In the genomic region with DNA sequence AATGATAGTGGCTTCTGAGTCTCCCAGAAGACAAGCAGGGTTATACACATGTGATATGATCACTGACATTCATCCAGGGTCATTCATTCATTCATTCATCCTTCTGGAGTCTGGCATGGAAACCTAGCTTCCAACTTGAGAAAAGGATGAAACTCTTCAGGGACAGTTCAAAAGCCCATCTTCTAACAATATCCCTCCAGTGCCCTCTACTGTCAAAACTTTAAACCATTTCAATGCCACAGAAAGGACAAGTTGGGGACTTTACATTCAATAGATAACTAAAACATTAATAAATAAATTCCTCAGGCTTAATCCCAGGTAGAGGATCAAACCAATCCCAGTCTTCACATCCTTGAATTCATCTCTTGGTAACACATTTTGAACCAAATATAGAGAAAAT, we compare ENCODE assay signal across 12 mouse cellular contexts.
A peak's percentile ranks its signal among the peaks of the same experiment; 100 is the strongest.
DNase-seq lines count a peak whose midpoint lies in the region; ATAC-seq and TF ChIP-seq lines count a peak whose summit lies in the region.
"Had no signal": no experiment of that assay in that cellular context is flagged by ENCODE, and none has a peak within 500 bp of the region (broad histone marks: within the 10 kb centered on the region; RNA-seq: fewer than 3 reads in every experiment).

No protein-coding gene starts in this region.

- DNase-seq in heart, adult 2 months: no peak
- no peak for DNase-seq in heart, adult 9 months (ENCODE audit: low spot score in 2 of 2)
- DNase-seq in liver, adult 2 months (ENCODE audit: extremely low read depth, low read depth, low spot score): peak; percentile 16
- no peak for DNase-seq in liver, postnatal 0 days
- peak; percentile 46 for DNase-seq in NIH3T3 (ENCODE audit: low read depth)
- DNase-seq in retina, adult 2 months (ENCODE audit: low read depth, low spot score): peak; percentile 2
- DNase-seq in adrenal gland, postnatal 14 days: no peak
- no peak for DNase-seq in heart, postnatal 25 days (ENCODE audit: low spot score)
- DNase-seq: adrenal gland, postnatal 25 days; kidney, postnatal 14 days; right cerebral cortex, postnatal 25 days had no signal

- TF ChIP-seq POLR2A in heart, adult 2 months (IDR thresholded peaks at IDR 0.05; ENCODE audit: insufficient read depth, low read depth, low read length): no peak
- TF ChIP-seq POLR2A in liver, adult 2 months (IDR thresholded peaks at IDR 0.05; ENCODE audit: extremely low read depth, insufficient read depth, low read length): no peak

- H3K9me3 ChIP-seq in liver, postnatal 0 days (ENCODE audit: low read length): no peaks in the 10 kb centered on the region
- H3K9me3 ChIP-seq: limb, embryonic 12.5 days had no signal

- H3K4me3 ChIP-seq in heart, adult 2 months: no peak overlapping the region
- no peak overlapping the region for H3K4me3 ChIP-seq in liver, adult 2 months (ENCODE audit: insufficient read depth, low read depth, low read length)
- H3K4me3 ChIP-seq in liver, postnatal 0 days (ENCODE audit: low read depth, low read length): no peak overlapping the region
- H3K4me3 ChIP-seq: limb, embryonic 12.5 days had no signal

- no peaks in the 10 kb centered on the region for H3K27me3 ChIP-seq in heart, adult 2 months (ENCODE audit: control insufficient read depth, insufficient read depth, low read length)
- no peaks in the 10 kb centered on the region for H3K27me3 ChIP-seq in liver, adult 2 months (ENCODE audit: control insufficient read depth, insufficient read depth, low read length)
- H3K27me3 ChIP-seq in liver, postnatal 0 days (ENCODE audit: insufficient read depth, low read length): no peaks in the 10 kb centered on the region
- H3K27me3 ChIP-seq: limb, embryonic 12.5 days had no signal

- no peaks in the 10 kb centered on the region for H3K4me1 ChIP-seq in heart, adult 2 months (ENCODE audit: control insufficient read depth, insufficient read depth, low read length)
- no peaks in the 10 kb centered on the region for H3K4me1 ChIP-seq in liver, adult 2 months (ENCODE audit: control insufficient read depth, insufficient read depth, low read length)
- H3K4me1 ChIP-seq in liver, postnatal 0 days (ENCODE audit: insufficient read depth): no peaks in the 10 kb centered on the region
- H3K4me1 ChIP-seq: limb, embryonic 12.5 days had no signal

- no peaks in the 10 kb centered on the region for H3K36me3 ChIP-seq in heart, adult 2 months (ENCODE audit: control insufficient read depth, insufficient read depth, low read length)
- no peaks in the 10 kb centered on the region for H3K36me3 ChIP-seq in liver, adult 2 months (ENCODE audit: control insufficient read depth, insufficient read depth, low read length)
- H3K36me3 ChIP-seq in liver, postnatal 0 days (replicated peaks; ENCODE audit: insufficient read depth, low read length): no peaks in the 10 kb centered on the region
- H3K36me3 ChIP-seq: limb, embryonic 12.5 days had no signal

- H3K79me2 ChIP-seq in heart, adult 2 months (replicated peaks; ENCODE audit: control insufficient read depth, insufficient read depth, low read length): no peaks in the 10 kb centered on the region
- no peaks in the 10 kb centered on the region for H3K79me2 ChIP-seq in liver, adult 2 months (ENCODE audit: control insufficient read depth, insufficient read depth, low read length)

- TF ChIP-seq CTCF in heart, adult 2 months (IDR thresholded peaks at IDR 0.05): peak; percentile 38
- TF ChIP-seq CTCF in liver, adult 2 months (IDR thresholded peaks at IDR 0.05; ENCODE audit: low read depth, low read length): 0 out of 2 replicates have a peak, but pooled peaks have one; percentile 25
- TF ChIP-seq CTCF in liver, postnatal 0 days (IDR thresholded peaks at IDR 0.05; ENCODE audit: low read depth): no peak

- no peak overlapping the region for H3K4me2 ChIP-seq in liver, postnatal 0 days (ENCODE audit: low read depth, low read length)
- H3K4me2 ChIP-seq: limb, embryonic 12.5 days had no signal

- H3K9ac ChIP-seq in heart, adult 2 months (ENCODE audit: low read depth, low read length): no peak overlapping the region
- H3K9ac ChIP-seq in liver, adult 2 months (ENCODE audit: low read depth, low read length): no peak overlapping the region
- H3K9ac ChIP-seq in liver, postnatal 0 days (replicated peaks): no peak overlapping the region
- H3K9ac ChIP-seq: limb, embryonic 12.5 days had no signal

- H3K27ac ChIP-seq in heart, adult 2 months: no peak overlapping the region
- no peak overlapping the region for H3K27ac ChIP-seq in liver, adult 2 months (replicated peaks; ENCODE audit: insufficient read depth, low read depth, low read length)
- H3K27ac ChIP-seq in liver, postnatal 0 days (ENCODE audit: low read depth): no peak overlapping the region
- H3K27ac ChIP-seq: limb, embryonic 12.5 days had no signal

- intact Hi-C loops in heart, adult 2 months (cut with DNase I): no loop called here
- intact Hi-C loops in heart, postnatal 25 days (cut with DNase I): no loop called here

- no peak for ATAC-seq in liver, postnatal 0 days

- TF ChIP-seq EP300 in heart, adult 2 months (IDR thresholded peaks at IDR 0.05; ENCODE audit: insufficient read depth, low read depth, low read length): no peak
- TF ChIP-seq EP300 in liver, postnatal 0 days (IDR thresholded peaks at IDR 0.05; ENCODE audit: low read depth): no peak

Comparison
In these comparisons a context has a peak if more than half of its experiments do, and no peak if none do; other contexts are left out.
1. DNase-seq: peak in liver, adult 2 months (single experiment), NIH3T3 (single experiment) and retina, adult 2 months (single experiment); none in heart, adult 2 months (0 of 2), heart, adult 9 months (0 of 2), liver, postnatal 0 days (single experiment), adrenal gland, postnatal 14 days (single experiment) and heart, postnatal 25 days (single experiment).